Mouse (Mus musculus) bone marrow macrophage, adult 2 months (primary cell): ENCODE measurements around the gene Tnfrsf26.

Experiments
- CTCF ChIP-seq: IDR thresholded peaks from 2 replicates; pipeline ENCODE4 v1.5.1; 2012; ENCODE audit warnings: low read depth, mild to moderate bottlenecking, low read length, moderate library complexity
- POLR2A ChIP-seq: IDR thresholded peaks from 2 replicates; pipeline ENCODE4 v1.6.1; 2012; ENCODE audit warnings: mild to moderate bottlenecking, low read depth, low read length, borderline replicate concordance

GRCm38 (mm10) chr7:143563787-143564186 is 64.7 kb downstream of the Tnfrsf26 start:
- TF ChIP-seq CTCF (no peak), POLR2A (no peak)
